Mouse (Mus musculus) cerebellum, adult 2 months (tissue): Measurements from ENCODE around the gene Vegfb.

Experiments
- CTCF ChIP-seq: fragments of 200-500 bp; IDR thresholded peaks from 2 replicates; pipeline ENCODE4 v1.5.1; 2011; ENCODE audit warnings: low read depth, mild to moderate bottlenecking, control low read depth, low read length, moderate library complexity, borderline replicate concordance; ENCODE audit not compliant: insufficient read depth
- POLR2A ChIP-seq: fragments of 200-500 bp; IDR thresholded peaks from 2 replicates; pipeline ENCODE4 v1.6.1; 2011; ENCODE audit warnings: low read length, control low read depth, borderline replicate concordance; ENCODE audit not compliant: insufficient read depth

DNA sequence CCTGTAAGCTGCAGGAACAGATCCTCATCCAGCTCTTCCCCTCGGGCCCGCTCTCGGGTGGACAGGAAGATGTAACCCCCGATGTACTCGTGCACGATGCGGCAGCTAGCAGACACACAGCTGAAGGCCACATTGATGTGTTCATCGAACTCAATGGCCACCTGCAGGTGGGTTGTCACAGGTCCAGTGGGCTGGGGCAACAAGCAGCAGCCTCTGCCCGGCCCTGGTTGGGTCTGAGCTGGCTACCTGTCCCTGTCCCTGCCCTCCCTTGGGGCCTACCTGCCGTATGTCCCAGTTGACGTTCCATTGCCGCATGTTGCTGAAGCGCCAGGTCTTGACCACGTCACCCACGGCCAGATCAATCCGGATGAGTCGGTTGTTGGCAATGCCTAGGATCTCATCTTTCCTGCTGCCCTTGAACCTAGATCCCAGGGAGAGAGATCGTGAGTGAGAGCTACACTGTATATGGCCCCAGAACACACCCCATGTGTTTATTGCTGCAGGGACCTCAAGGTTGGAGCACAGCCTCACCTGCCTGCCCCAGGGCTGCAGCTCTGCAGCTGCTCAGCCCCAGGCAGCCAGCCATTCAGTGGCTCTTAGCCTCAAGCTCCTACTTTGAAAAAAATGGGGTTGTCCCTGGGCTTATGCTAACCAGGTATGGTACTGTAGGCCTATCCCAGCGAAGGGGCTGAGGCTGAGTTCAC lies 12.1 kb upstream of the Vegfb start:
- TF ChIP-seq POLR2A (no peak), CTCF (no peak)
